Mouse (Mus musculus): ENCODE results near the gene P4htm.

Gene P4htm

DNA sequence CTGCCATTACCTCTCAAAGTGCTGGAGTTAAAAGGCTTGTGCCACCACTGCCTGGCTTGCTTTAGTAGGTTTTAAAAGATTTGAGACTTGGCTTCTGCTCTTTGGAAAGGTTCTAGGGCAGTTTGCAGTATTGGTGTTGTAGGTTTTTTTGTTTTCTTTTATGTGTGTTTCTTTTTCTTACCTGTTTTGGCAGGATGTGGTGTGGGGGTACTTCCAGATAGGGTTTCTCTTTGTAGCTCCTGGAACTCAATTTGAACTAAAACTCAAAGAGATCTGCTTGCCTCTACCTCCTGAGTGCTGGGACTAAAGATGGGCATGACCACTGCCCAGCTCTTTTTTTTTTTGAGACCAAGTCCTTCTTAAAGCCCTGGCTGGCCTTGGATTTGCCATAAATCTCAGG is 56.6 kb downstream of the P4htm start:
- no peaks in the 10 kb centered on the region for H3K27me3 ChIP-seq (ENCODE audit: control insufficient read depth, insufficient read depth, low read length, poor library complexity, severe bottlenecking)
- no peak for DNase-seq (ENCODE audit: low read depth, low spot score)
- peaks cover 31% of the 10 kb centered on the region for H3K36me3 ChIP-seq (ENCODE audit: control insufficient read depth, insufficient read depth, low read length, poor library complexity, severe bottlenecking)

DNA sequence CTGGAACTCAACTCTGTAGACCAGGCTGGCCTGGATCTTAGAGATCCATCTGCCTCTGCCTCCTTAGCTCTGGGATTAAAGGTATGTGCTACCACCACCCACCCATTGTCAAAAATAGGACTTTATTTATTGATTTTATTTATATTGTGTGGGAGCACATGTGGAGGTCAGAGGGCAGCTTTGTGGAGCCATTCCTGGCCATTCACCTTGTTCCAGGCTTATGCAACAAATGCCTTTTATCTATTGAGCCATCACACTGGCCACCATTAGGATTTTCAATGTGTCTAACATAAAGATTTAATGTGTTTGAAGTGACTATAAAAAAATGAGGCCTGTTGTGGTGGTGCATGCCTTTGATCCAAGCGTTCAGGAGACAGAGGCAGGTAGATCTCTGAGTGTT is 66.0 kb downstream of the P4htm start:
- H3K36me3 ChIP-seq (ENCODE audit: control insufficient read depth, insufficient read depth, low read length, poor library complexity, severe bottlenecking), result peaks cover 27% of the 10 kb centered on the region
- no peak for DNase-seq (ENCODE audit: low read depth, low spot score)
- H3K27me3 ChIP-seq (ENCODE audit: control insufficient read depth, insufficient read depth, low read length, poor library complexity, severe bottlenecking), result no peaks in the 10 kb centered on the region

DNA sequence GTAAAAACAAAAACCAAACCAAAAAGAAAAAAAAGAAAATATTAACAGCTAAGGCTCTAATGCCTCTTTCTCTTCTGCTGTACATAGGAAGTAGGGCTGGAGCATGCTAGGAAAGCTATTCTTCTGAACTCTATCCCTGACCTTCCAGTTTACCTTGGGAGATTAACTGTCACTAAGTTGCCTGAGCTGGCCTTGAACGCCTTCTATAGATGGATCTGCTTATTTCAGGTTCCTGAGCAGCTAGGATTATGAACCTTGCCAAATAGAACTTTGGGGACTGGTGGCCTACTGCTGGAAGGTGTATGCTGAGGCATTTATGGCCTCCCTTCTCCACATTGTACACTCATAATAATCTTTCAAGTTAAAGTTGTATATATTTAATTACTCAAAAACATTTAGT is 66.5 kb downstream of the P4htm start:
- no peak for DNase-seq (ENCODE audit: low read depth, low spot score)
- H3K27me3 ChIP-seq (ENCODE audit: control insufficient read depth, insufficient read depth, low read length, poor library complexity, severe bottlenecking), result no peaks in the 10 kb centered on the region

More for the DNA sequence above, 66.5 kb downstream of the P4htm start:
- peaks cover 25% of the 10 kb centered on the region for H3K36me3 ChIP-seq (ENCODE audit: control insufficient read depth, insufficient read depth, low read length, poor library complexity, severe bottlenecking)
